In genomic region chr3:59175234-59175633, GRCm38 (mm10) we compare ENCODE assay signal across 8 mouse cellular contexts. TPM values are rescaled to one million over a fixed set of nuclear protein-coding genes. Genes with fewer than 3 reads are reported as not detected.
A peak's percentile ranks its signal among the peaks of the same experiment; 100 is the strongest.
DNase-seq lines count a peak whose midpoint lies in the region; ATAC-seq and TF ChIP-seq lines count a peak whose summit lies in the region.

No protein-coding gene starts in this region.

- DNase-seq in adrenal gland, adult (ENCODE audit: inconsistent age in 2 of 2, low spot score in 1 of 2), result peak; percentile 40 to 86
- DNase-seq in adrenal gland, postnatal 4 days (ENCODE audit: low spot score in 2 of 2), result no peak
- peak; percentile 72 to 81 for DNase-seq in cerebellum, postnatal 10 days
- DNase-seq in heart, postnatal 0 days (ENCODE audit: low spot score), result peak; percentile 65
- DNase-seq in layer of hippocampus, adult 2 months (ENCODE audit: low spot score in 2 of 2), result peak; percentile 43 to 66
- peak; percentile 35 to 54 for DNase-seq in spleen, adult 2 months (ENCODE audit: low read depth in 1 of 2, low spot score in 2 of 2)

- peak; percentile 27 for TF ChIP-seq CTCF in E14TG2a.4 (conservative IDR thresholded peaks at IDR 0.05; ENCODE audit: low read length)
- TF ChIP-seq CTCF in heart, postnatal 0 days (IDR thresholded peaks at IDR 0.05; ENCODE audit: low read depth), result peak; percentile 94
- TF ChIP-seq CTCF in layer of hippocampus, adult 2 months (conservative IDR thresholded peaks at IDR 0.05), result peak; percentile 94
- peak; percentile 72; the same call in 1 of the 2 replicates for TF ChIP-seq CTCF in spleen, adult 2 months (IDR thresholded peaks at IDR 0.05; ENCODE audit: extremely low read depth, insufficient read depth, insufficient read length, insufficient replicate concordance)

- TF ChIP-seq EP300 in heart, postnatal 0 days (IDR thresholded peaks at IDR 0.05; ENCODE audit: low read depth), result no peak

- no peaks in the 10 kb centered on the region for H3K36me3 ChIP-seq in E14TG2a.4 (ENCODE audit: insufficient read depth, low read length)
- no peaks in the 10 kb centered on the region for H3K36me3 ChIP-seq in heart, postnatal 0 days (replicated peaks; ENCODE audit: control insufficient read depth, insufficient read depth, low read length)
- no peaks in the 10 kb centered on the region for H3K36me3 ChIP-seq in spleen, adult 2 months (ENCODE audit: control insufficient read depth, insufficient read depth, low read length)

- no peak overlapping the region for H3K4me3 ChIP-seq in E14TG2a.4 (replicated peaks; ENCODE audit: low read length)
- no peak overlapping the region for H3K4me3 ChIP-seq in heart, postnatal 0 days (ENCODE audit: low read depth, low read length)
- H3K4me3 ChIP-seq in layer of hippocampus, adult 2 months, result no peak overlapping the region
- no peak overlapping the region for H3K4me3 ChIP-seq in spleen, adult 2 months (ENCODE audit: extremely low read depth, insufficient read depth, insufficient read length)

- WGBS in heart, postnatal 0 days, result 32% methylated on average over 5 of the region's 5 CpGs
- 11% methylated on average over 5 of the region's 5 CpGs for WGBS in spleen, adult 2 months

- ATAC-seq in heart, postnatal 0 days (ENCODE audit: insufficient read depth, low read depth), result peak; percentile 71
- ATAC-seq in megakaryocyte progenitor cell, adult 5-6 weeks (replicated peaks; ENCODE audit: poor library complexity), result peak; percentile 89

- no peak overlapping the region for H3K27ac ChIP-seq in heart, postnatal 0 days (ENCODE audit: low read depth)
- H3K27ac ChIP-seq in layer of hippocampus, adult 2 months, result no peak overlapping the region
- H3K27ac ChIP-seq in spleen, adult 2 months (ENCODE audit: insufficient read depth, low read length), result no peak overlapping the region

- no peak overlapping the region for H3K4me2 ChIP-seq in heart, postnatal 0 days (ENCODE audit: low read depth, low read length)

- no peak overlapping the region for H3K9ac ChIP-seq in heart, postnatal 0 days (replicated peaks; ENCODE audit: low read depth, low read length)

- no peaks in the 10 kb centered on the region for H3K9me3 ChIP-seq in E14TG2a.4 (ENCODE audit: low read length)
- H3K9me3 ChIP-seq in heart, postnatal 0 days (replicated peaks; ENCODE audit: control insufficient read depth, low read length), result no peaks in the 10 kb centered on the region

- no peak for TF ChIP-seq POLR2A in spleen, adult 2 months (IDR thresholded peaks at IDR 0.05; ENCODE audit: low read depth, low read length)

- no peaks in the 10 kb centered on the region for H3K27me3 ChIP-seq in E14TG2a.4 (ENCODE audit: insufficient read depth, low read length)
- H3K27me3 ChIP-seq in heart, postnatal 0 days (ENCODE audit: control insufficient read depth, insufficient read depth, low read length), result no peaks in the 10 kb centered on the region
- H3K27me3 ChIP-seq in spleen, adult 2 months (ENCODE audit: control insufficient read depth, insufficient read depth, low read length), result no peaks in the 10 kb centered on the region

- H3K4me1 ChIP-seq in E14TG2a.4 (replicated peaks; ENCODE audit: low read depth, low read length), result peaks cover 5% of the 10 kb centered on the region
- H3K4me1 ChIP-seq in heart, postnatal 0 days (ENCODE audit: control insufficient read depth, insufficient read depth), result peaks cover 10% of the 10 kb centered on the region; the same call in 1 of the 2 replicates
- no peaks in the 10 kb centered on the region; the same call in 1 of the 2 replicates for H3K4me1 ChIP-seq in spleen, adult 2 months (ENCODE audit: control insufficient read depth, insufficient read depth, insufficient read length)

RNA-seq across cellular contexts. Expression of gene Gpr87, which starts 19.7 kb away (rescaled TPM):
- not detected for total RNA-seq in adrenal gland, postnatal 4 days (2021)
- not detected in 2 replicates for total RNA-seq in heart, postnatal 0 days (2014; rRNA removed; ENCODE audit: low replicate concordance)
- not detected in 2 replicates for polyA plus RNA-seq in heart, postnatal 0 days (2015; fragmentation: Nextera tagmentation; extraction: Ambion mirVana)
- total RNA-seq in layer of hippocampus, adult 2 months (2021), result not detected
- total RNA-seq in megakaryocyte progenitor cell, adult 5-6 weeks (2015), result not detected in 2 replicates
- not detected in 2 replicates for total RNA-seq in megakaryocyte progenitor cell, adult 5-6 weeks (2017)
- not detected in 2 replicates for polyA plus RNA-seq in spleen, adult 2 months (2012; rRNA removed)

RNA-seq across cellular contexts. Expression of gene P2ry14, which starts 21.8 kb away (rescaled TPM):
- total RNA-seq in adrenal gland, postnatal 4 days (2021), result 10 to 100 TPM; 12.2 to 13.9 TPM
- total RNA-seq in heart, postnatal 0 days (2014; rRNA removed; ENCODE audit: low replicate concordance), result 0.81 and 3.7 TPM in 2 replicates
- polyA plus RNA-seq in heart, postnatal 0 days (2015; fragmentation: Nextera tagmentation; extraction: Ambion mirVana), result 1.6 and 1.8 TPM in 2 replicates
- 1 to 10 TPM; 1.8 to 3.5 TPM for total RNA-seq in layer of hippocampus, adult 2 months (2021)
- total RNA-seq in megakaryocyte progenitor cell, adult 5-6 weeks (2015), result 5.7 and 7.2 TPM in 2 replicates
- total RNA-seq in megakaryocyte progenitor cell, adult 5-6 weeks (2017), result 5.0 and 8.0 TPM in 2 replicates
- 8.6 and 9.5 TPM in 2 replicates for polyA plus RNA-seq in spleen, adult 2 months (2012; rRNA removed)

RNA-seq across cellular contexts. Expression of gene P2ry13, which starts 35.4 kb away (rescaled TPM):
- total RNA-seq in adrenal gland, postnatal 4 days (2021), result 1 to 10 TPM in 1 of 2 experiments, under 1 TPM in 1; 0.92 to 1.4 TPM
- total RNA-seq in heart, postnatal 0 days (2014; rRNA removed; ENCODE audit: low replicate concordance), result not detected in 2 replicates
- polyA plus RNA-seq in heart, postnatal 0 days (2015; fragmentation: Nextera tagmentation; extraction: Ambion mirVana), result 0.53 and 0.70 TPM in 2 replicates
- 10 to 100 TPM in 1 of 2 experiments, 1 to 10 TPM in 1; 9.4 to 10.1 TPM for total RNA-seq in layer of hippocampus, adult 2 months (2021)
- total RNA-seq in megakaryocyte progenitor cell, adult 5-6 weeks (2015), result 0.95 and 1.6 TPM in 2 replicates
- 0.78 and 0.83 TPM in 2 replicates for total RNA-seq in megakaryocyte progenitor cell, adult 5-6 weeks (2017)
- polyA plus RNA-seq in spleen, adult 2 months (2012; rRNA removed), result 14.6 and 16.8 TPM in 2 replicates

Comparison
In these comparisons a context has a peak if more than half of its experiments do, and no peak if none do; other contexts are left out.
1. DNase-seq: peak in adrenal gland, adult (2 of 2), cerebellum, postnatal 10 days (2 of 2), heart, postnatal 0 days (single experiment), layer of hippocampus, adult 2 months (2 of 2) and spleen, adult 2 months (2 of 2); none in adrenal gland, postnatal 4 days (0 of 2).
2. CTCF ChIP-seq: peak in every context shown above with its lines; median percentile 94 in heart, postnatal 0 days; 94 in layer of hippocampus, adult 2 months; 72 in spleen, adult 2 months; 27 in E14TG2a.4.
3. RNA of gene P2ry13, which starts 35.4 kb away (total RNA-seq): 9.4 to 10.1 TPM in layer of hippocampus, adult 2 months; 0.78 to 1.6 TPM in megakaryocyte progenitor cell, adult 5-6 weeks, 0.92 to 1.4 TPM in adrenal gland, postnatal 4 days and not detected in heart, postnatal 0 days; every median in the first group is over 4 times any median in the second.